Comparison of ENCODE assay signal across 32 mouse cellular contexts in genomic region chr11:104968388-104968787, GRCm38 (mm10).
"Had no signal": no experiment of that assay in that cellular context is flagged by ENCODE, and none has a peak within 500 bp of the region (broad histone marks: within the 10 kb centered on the region; RNA-seq: fewer than 3 reads in every experiment).

No protein-coding gene starts in this region.

- ATAC-seq: liver, embryonic 12.5 days; liver, postnatal 0 days; lung, postnatal 0 days; midbrain, embryonic 13.5 days; midbrain, embryonic 15.5 days; midbrain, embryonic 16.5 days had no signal

- H3K9me3 ChIP-seq: limb, embryonic 10.5 days; limb, embryonic 12.5 days; limb, embryonic 13.5 days; limb, embryonic 15.5 days; liver, embryonic 12.5 days; liver, embryonic 13.5 days; liver, embryonic 15.5 days; lung, embryonic 15.5 days; megakaryocyte, embryonic 14.5 days; midbrain, embryonic 10.5 days; midbrain, embryonic 12.5 days; midbrain, embryonic 13.5 days; midbrain, embryonic 15.5 days; neural tube, embryonic 12.5 days had no signal

- H3K27me3 ChIP-seq: limb, embryonic 12.5 days; limb, embryonic 13.5 days; limb, embryonic 15.5 days; liver, embryonic 12.5 days; liver, embryonic 13.5 days; liver, embryonic 15.5 days; lung, embryonic 15.5 days; midbrain, embryonic 12.5 days; midbrain, embryonic 13.5 days; midbrain, embryonic 15.5 days; neural tube, embryonic 12.5 days had no signal

- H3K4me1 ChIP-seq: limb, embryonic 15.5 days; liver, embryonic 12.5 days; liver, embryonic 13.5 days; liver, embryonic 15.5 days; lung, embryonic 15.5 days; megakaryocyte, embryonic 14.5 days; midbrain, embryonic 12.5 days; midbrain, embryonic 13.5 days; midbrain, embryonic 15.5 days; neural tube, embryonic 12.5 days had no signal

- H3K36me3 ChIP-seq: limb, embryonic 10.5 days; limb, embryonic 12.5 days; limb, embryonic 13.5 days; limb, embryonic 15.5 days; liver, embryonic 12.5 days; liver, embryonic 13.5 days; liver, embryonic 15.5 days; lung, embryonic 15.5 days; midbrain, embryonic 10.5 days; midbrain, embryonic 12.5 days; midbrain, embryonic 13.5 days; midbrain, embryonic 15.5 days; neural tube, embryonic 12.5 days had no signal

- H3K27ac ChIP-seq: limb, embryonic 10.5 days; limb, embryonic 12.5 days; limb, embryonic 13.5 days; limb, embryonic 15.5 days; liver, embryonic 12.5 days; liver, embryonic 13.5 days; liver, embryonic 14.5 days; liver, embryonic 15.5 days; lung, embryonic 15.5 days; macrophage; midbrain, embryonic 10.5 days; midbrain, embryonic 12.5 days; midbrain, embryonic 13.5 days; midbrain, embryonic 15.5 days; neural tube, embryonic 12.5 days had no signal

- H3K4me2 ChIP-seq: limb, embryonic 12.5 days; limb, embryonic 13.5 days; limb, embryonic 15.5 days; liver, embryonic 11.5 days; liver, embryonic 12.5 days; liver, embryonic 13.5 days; liver, embryonic 15.5 days; lung, embryonic 14.5 days; lung, embryonic 15.5 days; midbrain, embryonic 11.5 days; midbrain, embryonic 12.5 days; midbrain, embryonic 13.5 days; midbrain, embryonic 15.5 days; neural tube, embryonic 12.5 days had no signal

- H3K4me3 ChIP-seq: limb, embryonic 10.5 days; limb, embryonic 12.5 days; limb, embryonic 13.5 days; limb, embryonic 15.5 days; liver, embryonic 12.5 days; liver, embryonic 13.5 days; liver, embryonic 15.5 days; lung, embryonic 15.5 days; megakaryocyte, embryonic 14.5 days; midbrain, embryonic 10.5 days; midbrain, embryonic 12.5 days; midbrain, embryonic 13.5 days; midbrain, embryonic 15.5 days; myocyte; neural tube, embryonic 12.5 days had no signal

- H3K9ac ChIP-seq: limb, embryonic 12.5 days; limb, embryonic 13.5 days; limb, embryonic 15.5 days; liver, embryonic 12.5 days; liver, embryonic 13.5 days; liver, embryonic 14.5 days; liver, embryonic 15.5 days; liver, postnatal 0 days; lung, embryonic 14.5 days; lung, embryonic 15.5 days; midbrain, embryonic 12.5 days; midbrain, embryonic 13.5 days; midbrain, embryonic 15.5 days; neural tube, embryonic 12.5 days had no signal

- DNase-seq: left cerebral cortex, postnatal 4 days; liver; liver, embryonic 13.5 days; liver, postnatal 0 days; lung, adult 18-20 months; lung, adult 2 months; lung, embryonic 14.5 days; lung, postnatal 10 days; lung, postnatal 14 days; lung, postnatal 36 days; lung, postnatal 4 days; midbrain, embryonic 14.5 days had no signal
